Mouse (Mus musculus): ENCODE measurements around the gene Phc2.
A peak's percentile ranks its signal among the peaks of the same experiment; 100 is the strongest.

Gene Phc2

DNA sequence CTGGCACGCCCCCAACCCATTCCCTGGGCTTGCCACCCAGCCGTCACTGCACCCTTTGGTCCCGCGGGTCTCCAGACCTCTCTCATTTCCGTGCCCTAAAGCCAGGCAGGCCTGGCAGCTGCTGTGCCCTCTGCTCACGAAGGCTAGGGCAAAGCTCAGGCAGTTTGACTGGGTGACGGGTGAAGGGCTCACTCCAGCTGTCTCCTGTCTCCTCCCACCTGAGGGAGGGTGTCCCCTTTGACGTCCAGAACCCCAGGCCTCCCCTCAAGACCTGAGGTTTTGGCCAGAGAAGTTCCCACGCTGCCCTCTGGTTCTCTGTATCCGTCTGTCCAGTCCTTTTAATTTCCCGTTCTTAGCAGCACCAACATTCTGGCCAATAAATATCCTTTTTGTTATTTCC is 119.3 kb downstream of the Phc2 start:
- no peak for DNase-seq (ENCODE audit: inconsistent age in 2 of 2, low spot score in 1 of 2)

DNA sequence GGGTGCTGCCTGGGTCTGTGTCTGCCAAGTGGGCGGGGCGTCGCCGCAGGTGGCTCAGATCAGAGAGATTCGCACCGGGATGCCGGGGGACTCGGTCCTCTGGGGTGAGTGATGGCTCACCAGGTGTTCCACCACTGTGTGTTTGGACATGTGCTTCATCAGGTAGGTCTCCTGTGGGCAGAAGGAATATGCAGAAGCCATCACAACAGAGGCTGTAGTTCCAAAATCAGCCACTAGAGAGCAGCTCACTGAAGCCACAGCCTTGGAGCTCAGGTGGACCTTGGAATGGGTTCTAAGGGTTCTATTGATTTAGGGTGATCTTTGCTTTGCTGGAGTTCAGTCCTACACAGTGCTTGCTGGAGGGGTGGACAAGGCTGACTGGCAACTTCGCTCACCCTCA is 120.0 kb downstream of the Phc2 start:
- DNase-seq (ENCODE audit: inconsistent age in 2 of 2, low spot score in 1 of 2) = peak; percentile 52 to 81

GRCm38 (mm10) chr4:128776568-128777289 is 122.2 kb downstream of the Phc2 start:
- peak; percentile 69 to 94 for DNase-seq (ENCODE audit: inconsistent age in 2 of 2, low spot score in 1 of 2)

GRCm38 (mm10) chr4:128777593-128777992 is 123.1 kb downstream of the Phc2 start:
- no peak for DNase-seq (ENCODE audit: inconsistent age in 2 of 2, low spot score in 1 of 2)

DNA sequence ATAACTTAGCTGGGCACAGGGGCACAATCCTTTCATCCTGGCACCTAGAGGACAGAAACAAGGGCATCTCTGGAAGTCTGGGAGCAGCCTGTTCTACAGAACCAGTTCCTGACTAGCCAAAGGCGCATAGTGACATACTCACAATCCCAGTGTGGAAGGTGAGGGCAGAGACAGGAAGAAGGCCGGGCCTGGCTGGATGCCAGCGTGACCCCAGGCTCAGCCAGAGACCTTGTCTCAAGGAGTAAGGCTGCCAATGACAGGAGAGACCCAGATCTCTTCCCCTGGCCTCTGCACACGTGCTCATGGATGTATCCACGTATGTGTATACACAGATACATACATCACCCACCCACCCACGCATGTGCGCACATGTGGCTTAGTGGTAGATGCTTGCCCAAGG is 127.5 kb downstream of the Phc2 start:
- DNase-seq (ENCODE audit: inconsistent age in 2 of 2, low spot score in 1 of 2) = no peak

GRCm38 (mm10) chr4:128782645-128783044 is 128.1 kb downstream of the Phc2 start:
- DNase-seq (ENCODE audit: inconsistent age in 2 of 2, low spot score in 1 of 2) = no peak

GRCm38 (mm10) chr4:128784950-128785631 is 130.6 kb downstream of the Phc2 start:
- DNase-seq (ENCODE audit: inconsistent age in 2 of 2, low spot score in 1 of 2) = no peak

GRCm38 (mm10) chr4:128785921-128786654 is 131.6 kb downstream of the Phc2 start:
- no peak for DNase-seq (ENCODE audit: inconsistent age in 2 of 2, low spot score in 1 of 2)

GRCm38 (mm10) chr4:128787023-128787939 is 132.8 kb downstream of the Phc2 start:
- DNase-seq (ENCODE audit: inconsistent age in 2 of 2, low spot score in 1 of 2) = no peak

GRCm38 (mm10) chr4:128788108-128788507 is 133.6 kb downstream of the Phc2 start:
- no peak for DNase-seq (ENCODE audit: inconsistent age in 2 of 2, low spot score in 1 of 2)

- DNase-seq (ENCODE audit: inconsistent age in 2 of 2, low spot score in 1 of 2) = no peak
Measured at GRCm38 (mm10) chr4:128789646-128790045, 135.1 kb downstream of the Phc2 start.

- DNase-seq (ENCODE audit: inconsistent age in 2 of 2, low spot score in 1 of 2) = peak; percentile 93 to 95
Measured at GRCm38 (mm10) chr4:128793710-128794109, 139.2 kb downstream of the Phc2 start.

DNA sequence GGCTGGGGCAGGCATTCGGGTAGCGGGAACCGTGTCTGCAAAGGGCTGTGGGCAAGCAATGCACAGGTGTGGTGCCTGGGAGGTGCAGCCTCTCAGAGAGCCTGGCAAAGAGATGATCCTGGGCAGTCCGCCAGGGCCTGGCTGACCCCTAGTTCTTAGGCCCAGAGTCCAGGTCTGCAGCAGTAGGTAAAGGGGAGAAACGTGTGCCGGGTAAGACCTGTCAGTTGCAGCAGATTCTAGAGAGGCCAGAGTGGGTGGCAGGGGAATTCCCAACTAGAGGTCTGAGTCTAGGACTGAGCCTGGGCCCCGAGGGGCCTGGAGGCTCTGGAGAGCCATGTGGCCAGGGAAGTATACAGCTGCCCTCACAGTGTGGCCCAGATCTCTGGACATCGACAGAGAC is 139.7 kb downstream of the Phc2 start:
- DNase-seq (ENCODE audit: inconsistent age in 2 of 2, low spot score in 1 of 2) = no peak

- peak; percentile 26 to 47 for DNase-seq (ENCODE audit: inconsistent age in 2 of 2, low spot score in 1 of 2)
Measured at GRCm38 (mm10) chr4:128795596-128795995, 141.1 kb downstream of the Phc2 start.

DNA sequence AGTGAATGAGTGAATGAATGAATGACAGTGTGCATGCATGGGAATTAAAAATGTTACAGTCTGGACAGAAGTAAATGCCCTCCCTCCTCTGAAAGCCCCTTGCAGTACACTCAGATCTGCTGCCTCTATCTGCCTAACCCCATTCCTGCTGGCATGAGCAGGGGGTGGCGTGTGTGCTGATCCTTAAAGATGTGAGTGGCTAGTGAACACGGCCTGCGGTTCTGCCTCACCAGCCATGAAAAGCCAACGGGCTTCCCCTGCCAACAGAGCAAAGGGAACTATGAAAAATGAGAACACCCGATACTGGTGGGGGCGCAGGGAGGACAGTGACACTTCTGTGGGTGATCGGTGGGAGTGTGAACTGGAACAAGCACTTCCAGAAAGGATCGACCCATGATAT is 142.3 kb downstream of the Phc2 start:
- peak in 1 of 2 experiments; percentile 5 for DNase-seq (ENCODE audit: inconsistent age in 2 of 2, low spot score in 1 of 2)

GRCm38 (mm10) chr4:128801675-128802465 is 147.4 kb downstream of the Phc2 start:
- no peak for DNase-seq (ENCODE audit: inconsistent age in 2 of 2, low spot score in 1 of 2)
